In the genomic region with DNA sequence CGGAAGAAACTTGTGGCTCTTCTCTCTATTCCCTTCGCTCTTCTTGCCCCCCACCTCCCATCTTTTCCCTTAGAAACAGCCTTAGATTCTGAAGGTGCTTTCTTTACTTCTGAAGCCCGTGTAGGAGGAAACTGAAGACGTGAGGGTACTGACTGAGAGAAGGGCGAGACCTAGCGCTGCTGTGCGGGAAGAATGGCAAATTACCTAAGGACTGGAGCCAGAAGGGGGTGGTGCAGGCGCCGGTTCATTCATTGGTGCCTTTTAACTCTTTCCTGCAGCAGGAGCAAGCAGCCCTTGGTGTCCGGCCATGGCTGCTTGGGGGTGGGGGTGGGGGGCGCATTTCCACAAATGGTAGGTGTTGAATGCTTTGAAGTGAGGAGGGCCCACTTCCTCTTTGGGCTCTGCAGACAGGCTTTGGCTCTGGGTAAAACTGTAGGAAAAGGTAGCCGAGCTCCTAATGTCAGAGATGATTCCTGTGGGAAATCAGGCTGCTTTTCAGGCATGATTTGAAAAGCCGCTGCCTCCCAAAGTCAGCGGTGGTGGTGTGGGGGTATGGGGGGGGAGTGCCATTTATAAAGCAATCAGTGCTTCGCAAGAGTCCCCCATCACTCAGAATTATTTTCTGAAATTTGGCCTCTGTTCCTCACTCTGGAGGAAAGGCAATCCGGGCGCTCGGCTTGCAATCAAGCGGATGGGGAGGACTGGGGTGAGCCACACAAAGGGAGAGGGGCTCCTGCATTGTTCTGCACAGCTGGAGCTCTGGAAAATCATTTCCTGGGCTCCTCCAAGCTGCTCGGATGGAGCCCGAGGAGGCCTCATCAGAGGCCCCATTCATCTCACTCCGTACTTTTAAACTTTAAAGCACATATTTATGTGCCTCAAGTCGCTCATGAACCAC, we compare ENCODE assay signal across 11 mouse cellular contexts. TPM values are rescaled to one million over a fixed set of nuclear protein-coding genes. Genes with fewer than 3 reads are reported as not detected.
DNase-seq lines count a peak whose midpoint lies in the region; ATAC-seq lines count a peak whose summit lies in the region.
"Had no signal": no experiment of that assay in that cellular context is flagged by ENCODE, and none has a peak within 500 bp of the region (broad histone marks: within the 10 kb centered on the region; RNA-seq: fewer than 3 reads in every experiment).

No protein-coding gene starts in this region.

- 0 out of 2 replicates have a peak overlapping the region, but pooled peaks have one; percentile 24 for H3K27ac ChIP-seq in embryonic facial prominence, embryonic 10.5 days (replicated peaks)
- peak overlapping the region; percentile 90 for H3K27ac ChIP-seq in hindbrain, embryonic 13.5 days
- H3K27ac ChIP-seq in midbrain, embryonic 14.5 days (replicated peaks; ENCODE audit: low read depth, low read length), result peak overlapping the region; percentile 83

- peaks cover 25% of the 10 kb centered on the region for H3K27me3 ChIP-seq in embryonic facial prominence, embryonic 10.5 days (replicated peaks; ENCODE audit: low read depth, poor library complexity, severe bottlenecking)
- H3K27me3 ChIP-seq in hindbrain, embryonic 13.5 days, result no peaks in the 10 kb centered on the region
- H3K27me3 ChIP-seq in midbrain, embryonic 14.5 days (ENCODE audit: control insufficient read depth, insufficient read depth, low read length), result no peaks in the 10 kb centered on the region

- peak overlapping the region; percentile 58 for H3K9ac ChIP-seq in hindbrain, embryonic 13.5 days
- peak overlapping the region; percentile 45 for H3K9ac ChIP-seq in midbrain, embryonic 14.5 days (replicated peaks; ENCODE audit: low read length)

- peaks cover 20% of the 10 kb centered on the region for H3K4me1 ChIP-seq in embryonic facial prominence, embryonic 10.5 days
- H3K4me1 ChIP-seq in hindbrain, embryonic 13.5 days (replicated peaks), result peaks cover 31% of the 10 kb centered on the region
- H3K4me1 ChIP-seq in midbrain, embryonic 14.5 days (ENCODE audit: control insufficient read depth, insufficient read depth, low read length), result peaks cover 15% of the 10 kb centered on the region
- H3K4me1 ChIP-seq: megakaryocyte, embryonic 14.5 days had no signal

- no peaks in the 10 kb centered on the region for H3K9me3 ChIP-seq in embryonic facial prominence, embryonic 10.5 days
- H3K9me3 ChIP-seq in hindbrain, embryonic 13.5 days, result no peaks in the 10 kb centered on the region
- no peaks in the 10 kb centered on the region for H3K9me3 ChIP-seq in midbrain, embryonic 14.5 days (ENCODE audit: control insufficient read depth, low read length)
- H3K9me3 ChIP-seq: megakaryocyte, embryonic 14.5 days had no signal

- ATAC-seq in hindbrain, embryonic 13.5 days (ENCODE audit: low FRiP score), result peak; percentile 60
- ATAC-seq in midbrain, embryonic 14.5 days (ENCODE audit: low FRiP score, low TSS enrichment), result peak; percentile 50

- 0 out of 2 replicates have a peak, but pooled peaks cover 2% of the 10 kb centered on the region for H3K36me3 ChIP-seq in embryonic facial prominence, embryonic 10.5 days (replicated peaks)
- no peaks in the 10 kb centered on the region for H3K36me3 ChIP-seq in hindbrain, embryonic 13.5 days
- no peaks in the 10 kb centered on the region for H3K36me3 ChIP-seq in midbrain, embryonic 14.5 days (ENCODE audit: control insufficient read depth, insufficient read depth, low read length)

- peak overlapping the region; percentile 37 for H3K4me3 ChIP-seq in embryonic facial prominence, embryonic 10.5 days
- peak overlapping the region; percentile 1; the same call in 1 of the 2 replicates for H3K4me3 ChIP-seq in hindbrain, embryonic 13.5 days
- 0 out of 2 replicates have a peak overlapping the region, but pooled peaks have one; percentile 5 for H3K4me3 ChIP-seq in midbrain, embryonic 14.5 days (replicated peaks; ENCODE audit: low read depth, low read length)
- H3K4me3 ChIP-seq: megakaryocyte, embryonic 14.5 days had no signal

- 2% methylated on average over 23 of the region's 23 CpGs for WGBS in embryonic facial prominence, embryonic 10.5 days
- 4% methylated on average over 23 of the region's 23 CpGs for WGBS in hindbrain, embryonic 13.5 days
- WGBS in midbrain, embryonic 14.5 days, result 4% methylated on average over 23 of the region's 23 CpGs

- peak overlapping the region; percentile 44 for H3K4me2 ChIP-seq in hindbrain, embryonic 13.5 days
- H3K4me2 ChIP-seq in midbrain, embryonic 14.5 days (ENCODE audit: low read length), result peak overlapping the region; percentile 43

- DNase-seq in R1 (ENCODE audit: low read depth, low spot score), result peak; percentile 33
- DNase-seq in embryonic facial prominence, embryonic 10.5 days (ENCODE audit: low spot score), result peak; percentile 22
- DNase-seq in midbrain, embryonic 14.5 days, result peak; percentile 66
- no peak for DNase-seq in layer of hippocampus, adult 18-20 months (ENCODE audit: low spot score in 2 of 2)
- DNase-seq in left cerebral cortex, adult 11 months (ENCODE audit: low spot score), result no peak
- DNase-seq in right cerebral cortex, adult 2 months (ENCODE audit: low spot score in 2 of 2), result no peak
- DNase-seq: kidney, adult 8-10 months; liver; thymus, postnatal 14 days had no signal

RNA-seq across cellular contexts. Expression of gene Tti1, which starts 53.4 kb away (rescaled TPM):
- polyA plus RNA-seq in embryonic facial prominence, embryonic 10.5 days (2016; fragmentation: Nextera tagmentation; extraction: Ambion mirVana), result 37.8 and 39.2 TPM in 2 replicates
- 17.7 and 18.5 TPM in 2 replicates for polyA plus RNA-seq in hindbrain, embryonic 13.5 days (2015; fragmentation: Nextera tagmentation; extraction: Ambion mirVana)
- polyA plus RNA-seq in midbrain, embryonic 14.5 days (2014; fragmentation: Nextera tagmentation; extraction: Ambion mirVana), result 11.4 and 20.5 TPM in 2 replicates
- total RNA-seq in layer of hippocampus, adult 18-20 months (2021), result 10 to 100 TPM; 22.8 to 23.1 TPM

RNA-seq across cellular contexts. Expression of gene Rprd1b, which starts 53.4 kb away (rescaled TPM):
- polyA plus RNA-seq in embryonic facial prominence, embryonic 10.5 days (2016; fragmentation: Nextera tagmentation; extraction: Ambion mirVana), result 54.0 and 57.9 TPM in 2 replicates
- 37.3 and 39.8 TPM in 2 replicates for polyA plus RNA-seq in hindbrain, embryonic 13.5 days (2015; fragmentation: Nextera tagmentation; extraction: Ambion mirVana)
- 32.9 and 40.2 TPM in 2 replicates for polyA plus RNA-seq in midbrain, embryonic 14.5 days (2014; fragmentation: Nextera tagmentation; extraction: Ambion mirVana)
- 10 to 100 TPM; 62.7 to 65.2 TPM for total RNA-seq in layer of hippocampus, adult 18-20 months (2021)

Comparison
In these comparisons a context has a peak if more than half of its experiments do, and no peak if none do; other contexts are left out.
1. DNase-seq: peak in R1 (single experiment), embryonic facial prominence, embryonic 10.5 days (single experiment) and midbrain, embryonic 14.5 days (single experiment); none in layer of hippocampus, adult 18-20 months (0 of 2), left cerebral cortex, adult 11 months (single experiment) and right cerebral cortex, adult 2 months (0 of 2).
2. H3K27ac ChIP-seq: peak in every context shown above with its lines; median percentile 90 in hindbrain, embryonic 13.5 days; 83 in midbrain, embryonic 14.5 days; 24 in embryonic facial prominence, embryonic 10.5 days.
3. Peak in every context shown above with its lines, with median percentiles within 50 percentile points of each other: H3K4me3 ChIP-seq.